Mouse (Mus musculus) E14TG2a.4 (cell line): Measurements from ENCODE around the gene Ap4m1.

Source experiments
- CTCF ChIP-seq: conservative IDR thresholded peaks from 2 replicates; pipeline ENCODE4 v1.5.1; 2014; ENCODE audit warnings: low read length
- NANOG ChIP-seq: IDR thresholded peaks from 2 replicates; pipeline ENCODE4 v1.6.1; 2014; ENCODE audit warnings: borderline replicate concordance, low read length, mixed read lengths
- POU5F1 ChIP-seq: IDR thresholded peaks from 2 replicates; pipeline ENCODE4 v1.6.1; 2014; ENCODE audit warnings: low read length, borderline replicate concordance

- TF ChIP-seq CTCF (no peak), NANOG (no peak), POU5F1 (no peak)
Measured at GRCm38 (mm10) chr5:138160224-138160762, 11.5 kb upstream of the Ap4m1 start.
